25 mouse cellular contexts compared by ENCODE assay signal in the genomic region with DNA sequence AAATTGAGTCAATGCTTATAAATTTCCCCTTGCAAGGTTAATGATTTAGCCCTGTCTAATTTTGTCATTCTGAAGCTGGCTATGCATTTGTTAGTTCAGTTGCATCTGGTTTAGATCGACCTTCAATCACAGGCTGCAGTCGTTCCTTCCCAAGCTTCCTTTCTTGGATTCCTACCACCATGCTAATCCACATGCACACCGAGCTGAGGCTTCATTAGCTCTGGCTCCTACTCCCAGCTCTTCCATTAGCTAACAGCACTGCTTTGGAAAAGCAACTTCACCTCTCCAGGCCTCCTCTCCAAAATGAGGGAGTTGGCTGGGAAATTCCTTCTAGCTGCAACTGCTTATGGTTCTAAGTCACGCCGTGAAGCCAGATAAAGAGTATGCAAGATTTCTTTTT.
A peak's percentile ranks its signal among the peaks of the same experiment; 100 is the strongest.
DNase-seq lines count a peak whose midpoint lies in the region; ATAC-seq and TF ChIP-seq lines count a peak whose summit lies in the region.
"Had no signal": no experiment of that assay in that cellular context is flagged by ENCODE, and none has a peak within 500 bp of the region (broad histone marks: within the 10 kb centered on the region; RNA-seq: fewer than 3 reads in every experiment).

No protein-coding gene starts in this region.

- no peak overlapping the region for H3K4me2 ChIP-seq in embryonic facial prominence, embryonic 13.5 days
- no peak overlapping the region for H3K4me2 ChIP-seq in heart, embryonic 12.5 days
- H3K4me2 ChIP-seq in limb, embryonic 15.5 days: no peak overlapping the region
- H3K4me2 ChIP-seq: embryonic facial prominence, embryonic 15.5 days; forebrain, embryonic 12.5 days had no signal

- H3K27me3 ChIP-seq in embryonic facial prominence, embryonic 13.5 days: no peaks in the 10 kb centered on the region
- no peaks in the 10 kb centered on the region for H3K27me3 ChIP-seq in embryonic facial prominence, embryonic 10.5 days (replicated peaks; ENCODE audit: low read depth, poor library complexity, severe bottlenecking)
- no peaks in the 10 kb centered on the region for H3K27me3 ChIP-seq in heart, embryonic 12.5 days (replicated peaks)
- H3K27me3 ChIP-seq in heart, adult 2 months (ENCODE audit: control insufficient read depth, insufficient read depth, low read length): no peaks in the 10 kb centered on the region
- H3K27me3 ChIP-seq in limb, embryonic 15.5 days: no peaks in the 10 kb centered on the region
- H3K27me3 ChIP-seq: CH12.LX; embryonic facial prominence, embryonic 15.5 days; forebrain, embryonic 12.5 days had no signal

- H3K9ac ChIP-seq in embryonic facial prominence, embryonic 13.5 days: no peak overlapping the region
- no peak overlapping the region for H3K9ac ChIP-seq in heart, embryonic 12.5 days
- no peak overlapping the region for H3K9ac ChIP-seq in heart, adult 2 months (ENCODE audit: low read depth, low read length)
- H3K9ac ChIP-seq in limb, embryonic 15.5 days: no peak overlapping the region
- H3K9ac ChIP-seq: embryonic facial prominence, embryonic 15.5 days; forebrain, embryonic 12.5 days had no signal

- H3K4me1 ChIP-seq in embryonic facial prominence, embryonic 13.5 days: peaks cover 30% of the 10 kb centered on the region
- peaks cover 8% of the 10 kb centered on the region; the same call in 1 of the 2 replicates for H3K4me1 ChIP-seq in embryonic facial prominence, embryonic 10.5 days
- peaks cover 28% of the 10 kb centered on the region for H3K4me1 ChIP-seq in heart, embryonic 12.5 days (replicated peaks)
- H3K4me1 ChIP-seq in heart, adult 2 months (ENCODE audit: control insufficient read depth, insufficient read depth, low read length): peaks cover 2% of the 10 kb centered on the region
- peaks cover 17% of the 10 kb centered on the region for H3K4me1 ChIP-seq in limb, embryonic 15.5 days
- H3K4me1 ChIP-seq: forebrain, embryonic 10.5 days; forebrain, embryonic 12.5 days had no signal

- no peaks in the 10 kb centered on the region for H3K79me2 ChIP-seq in heart, adult 2 months (replicated peaks; ENCODE audit: control insufficient read depth, insufficient read depth, low read length)

- H3K9me3 ChIP-seq in embryonic facial prominence, embryonic 13.5 days: no peaks in the 10 kb centered on the region
- no peaks in the 10 kb centered on the region for H3K9me3 ChIP-seq in embryonic facial prominence, embryonic 10.5 days
- no peaks in the 10 kb centered on the region for H3K9me3 ChIP-seq in heart, embryonic 12.5 days (replicated peaks)
- H3K9me3 ChIP-seq in limb, embryonic 15.5 days: no peaks in the 10 kb centered on the region
- H3K9me3 ChIP-seq: embryonic facial prominence, embryonic 15.5 days; forebrain, embryonic 10.5 days; forebrain, embryonic 12.5 days had no signal

- no peak for DNase-seq in embryonic facial prominence, embryonic 10.5 days (ENCODE audit: low spot score)
- DNase-seq in heart, adult 2 months: no peak
- DNase-seq in NIH3T3 (ENCODE audit: low read depth): peak; percentile 22
- DNase-seq in cerebellum, adult 11 months: no peak
- DNase-seq: adrenal gland, adult 2 months; adrenal gland, postnatal 10 days; adrenal gland, postnatal 25 days; B cell, adult 2 months; cerebellum, adult 11-12 months; cerebellum, adult 2 months; cerebellum, adult 9-10 months; cerebellum, postnatal 10 days; cerebellum, postnatal 25 days had no signal

- H3K27ac ChIP-seq in embryonic facial prominence, embryonic 13.5 days: peak overlapping the region; percentile 44; the same call in 1 of the 2 replicates
- no peak overlapping the region for H3K27ac ChIP-seq in embryonic facial prominence, embryonic 10.5 days (replicated peaks)
- peak overlapping the region; percentile 43; the same call in 1 of the 2 replicates for H3K27ac ChIP-seq in heart, embryonic 12.5 days (ENCODE audit: poor library complexity, severe bottlenecking)
- no peak overlapping the region for H3K27ac ChIP-seq in heart, adult 2 months
- peak overlapping the region; percentile 47 for H3K27ac ChIP-seq in limb, embryonic 15.5 days
- H3K27ac ChIP-seq: embryonic facial prominence, embryonic 15.5 days; forebrain, embryonic 10.5 days; forebrain, embryonic 12.5 days had no signal

- intact Hi-C loops in heart, adult 2 months (cut with DNase I): loop anchor here (10.0 kb wide), 1 partner anchor 629 kb away; no protein-coding TSS in a partner anchor

- no peaks in the 10 kb centered on the region for H3K36me3 ChIP-seq in embryonic facial prominence, embryonic 13.5 days
- no peaks in the 10 kb centered on the region for H3K36me3 ChIP-seq in embryonic facial prominence, embryonic 10.5 days (replicated peaks)
- H3K36me3 ChIP-seq in heart, embryonic 12.5 days: no peaks in the 10 kb centered on the region
- H3K36me3 ChIP-seq in heart, adult 2 months (ENCODE audit: control insufficient read depth, insufficient read depth, low read length): no peaks in the 10 kb centered on the region
- H3K36me3 ChIP-seq in limb, embryonic 15.5 days: no peaks in the 10 kb centered on the region
- H3K36me3 ChIP-seq: embryonic facial prominence, embryonic 15.5 days; forebrain, embryonic 10.5 days; forebrain, embryonic 12.5 days; G1E had no signal

- no peak for TF ChIP-seq EP300 in heart, adult 2 months (IDR thresholded peaks at IDR 0.05; ENCODE audit: insufficient read depth, low read depth, low read length)

- 40% methylated on average over 5 of the region's 5 CpGs for WGBS in embryonic facial prominence, embryonic 13.5 days
- 68% methylated on average over 5 of the region's 5 CpGs for WGBS in embryonic facial prominence, embryonic 10.5 days
- WGBS in heart, embryonic 12.5 days: 52% methylated on average over 5 of the region's 5 CpGs
- WGBS in heart, adult 2 months: 60% methylated on average over 5 of the region's 5 CpGs
- WGBS in limb, embryonic 15.5 days: 39% methylated on average over 5 of the region's 5 CpGs

- no peak for TF ChIP-seq POLR2A in heart, adult 2 months (IDR thresholded peaks at IDR 0.05; ENCODE audit: insufficient read depth, low read depth, low read length)

- no peak for ATAC-seq in embryonic facial prominence, embryonic 13.5 days (ENCODE audit: insufficient number of reproducible peaks, insufficient read depth, low FRiP score, low TSS enrichment, low read depth)
- ATAC-seq in heart, embryonic 12.5 days (ENCODE audit: insufficient number of reproducible peaks, low FRiP score): no peak
- ATAC-seq in limb, embryonic 15.5 days (ENCODE audit: insufficient number of reproducible peaks, low FRiP score, low TSS enrichment, low read depth): no peak
- ATAC-seq: CD4-positive, CD25-positive, alpha-beta regulatory T cell, adult 4 months; forebrain, embryonic 14.5 days; forebrain, embryonic 16.5 days had no signal

- TF ChIP-seq CTCF in heart, adult 2 months (IDR thresholded peaks at IDR 0.05): no peak

- no peak overlapping the region for H3K4me3 ChIP-seq in embryonic facial prominence, embryonic 13.5 days
- H3K4me3 ChIP-seq in embryonic facial prominence, embryonic 10.5 days: no peak overlapping the region
- H3K4me3 ChIP-seq in heart, embryonic 12.5 days: no peak overlapping the region
- no peak overlapping the region for H3K4me3 ChIP-seq in heart, adult 2 months
- H3K4me3 ChIP-seq in limb, embryonic 15.5 days: no peak overlapping the region
- H3K4me3 ChIP-seq: embryonic facial prominence, embryonic 15.5 days; erythroblast, embryonic 14.5 days; forebrain, embryonic 10.5 days; forebrain, embryonic 12.5 days had no signal

Comparison
In these comparisons a context has a peak if more than half of its experiments do, and no peak if none do; other contexts are left out.
1. H3K27ac ChIP-seq: peak in embryonic facial prominence, embryonic 13.5 days (single experiment), heart, embryonic 12.5 days (single experiment) and limb, embryonic 15.5 days (single experiment); none in embryonic facial prominence, embryonic 10.5 days (single experiment) and heart, adult 2 months (single experiment).